Mouse (Mus musculus) kidney, postnatal 36 days (tissue): ENCODE measurements around the gene Fhod1.

Source experiments
- DNase-seq, 2 experiments: peaks; one replicate each; pipeline ENCODE4 v3.0.0; 2021 to 2022; ENCODE audit warnings: mixed read lengths in 2 of 2

The Fhod1 gene

DNA sequence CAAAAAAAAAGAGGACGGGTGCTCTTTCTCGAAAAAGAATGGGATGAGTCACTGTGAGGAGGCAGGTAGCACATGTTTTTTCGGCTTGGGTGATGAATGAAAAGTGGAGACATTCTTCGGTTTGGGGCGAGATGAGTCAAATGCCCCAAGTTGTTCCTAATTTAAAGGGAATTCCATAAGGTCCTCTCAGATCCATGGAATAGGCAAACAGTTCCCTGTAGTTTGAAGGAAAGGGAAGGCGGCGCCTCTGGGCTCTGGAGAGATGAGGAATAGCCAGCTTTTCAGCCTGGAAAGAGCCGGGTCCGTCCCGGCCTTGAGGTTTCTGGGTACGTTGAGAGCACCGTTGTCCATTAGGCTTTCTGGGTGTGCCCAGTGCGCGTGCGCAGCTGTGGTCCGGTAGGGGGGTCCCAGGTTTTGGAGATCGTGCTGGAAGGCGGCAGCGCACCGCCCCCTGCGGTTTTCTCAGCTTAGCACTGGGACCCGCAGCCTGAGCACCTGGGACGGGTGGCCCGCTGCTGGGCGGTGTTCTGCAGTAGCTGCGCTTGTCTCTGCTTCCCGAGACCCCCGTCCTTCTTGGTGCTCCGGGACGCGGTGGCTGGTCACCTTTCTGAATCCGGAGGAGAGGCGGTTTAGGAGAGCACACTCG is 820 bp upstream of the Fhod1 start, which contains the start of gene Slc9a5:
TSS of gene Slc9a5 (plus strand) at position 394 of the 646 bp plus-strand sequence.
- DNase-seq = peak in 1 of 2 experiments; percentile 64

DNA sequence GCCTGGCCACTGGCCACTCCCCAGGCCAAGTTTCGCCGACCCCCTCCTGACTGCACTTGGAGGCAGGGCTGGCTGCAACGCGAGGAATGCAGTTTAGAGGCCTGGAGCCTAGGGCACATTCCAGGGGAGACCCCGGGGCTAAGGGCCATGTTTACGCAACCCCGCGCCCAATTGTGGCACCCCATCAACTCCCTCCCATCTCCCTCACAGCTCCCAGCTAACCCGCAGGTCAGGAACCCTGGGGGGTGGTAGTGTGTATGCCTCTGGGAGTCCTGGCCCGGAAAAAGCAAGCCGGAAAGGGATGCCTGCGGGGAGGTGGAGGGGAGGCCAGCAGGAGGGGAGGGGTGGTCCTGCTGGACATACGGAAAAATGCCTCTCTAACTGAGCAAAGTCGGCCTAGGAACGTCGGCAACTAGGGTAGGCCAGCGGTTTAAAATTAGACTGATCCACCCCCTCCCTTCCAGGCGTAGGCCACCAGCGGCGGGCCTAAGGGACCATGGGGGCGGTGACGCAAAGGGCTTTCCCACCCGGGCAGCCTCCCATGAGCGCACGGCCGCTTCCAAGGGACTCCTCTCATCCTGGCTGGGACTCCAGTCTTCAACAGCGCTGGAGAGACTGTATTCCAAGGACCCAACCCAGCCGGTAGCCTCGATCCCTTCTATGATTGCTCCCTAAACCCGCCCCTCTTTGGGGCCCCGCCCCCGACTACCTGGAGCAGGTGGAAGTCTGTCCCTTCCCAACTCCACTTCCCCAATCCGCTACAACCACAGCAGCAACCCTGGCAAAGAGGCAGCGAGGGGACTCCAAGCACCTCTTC is 934 bp downstream of the Fhod1 start:
- DNase-seq = peak; percentile 82 to 86

DNA sequence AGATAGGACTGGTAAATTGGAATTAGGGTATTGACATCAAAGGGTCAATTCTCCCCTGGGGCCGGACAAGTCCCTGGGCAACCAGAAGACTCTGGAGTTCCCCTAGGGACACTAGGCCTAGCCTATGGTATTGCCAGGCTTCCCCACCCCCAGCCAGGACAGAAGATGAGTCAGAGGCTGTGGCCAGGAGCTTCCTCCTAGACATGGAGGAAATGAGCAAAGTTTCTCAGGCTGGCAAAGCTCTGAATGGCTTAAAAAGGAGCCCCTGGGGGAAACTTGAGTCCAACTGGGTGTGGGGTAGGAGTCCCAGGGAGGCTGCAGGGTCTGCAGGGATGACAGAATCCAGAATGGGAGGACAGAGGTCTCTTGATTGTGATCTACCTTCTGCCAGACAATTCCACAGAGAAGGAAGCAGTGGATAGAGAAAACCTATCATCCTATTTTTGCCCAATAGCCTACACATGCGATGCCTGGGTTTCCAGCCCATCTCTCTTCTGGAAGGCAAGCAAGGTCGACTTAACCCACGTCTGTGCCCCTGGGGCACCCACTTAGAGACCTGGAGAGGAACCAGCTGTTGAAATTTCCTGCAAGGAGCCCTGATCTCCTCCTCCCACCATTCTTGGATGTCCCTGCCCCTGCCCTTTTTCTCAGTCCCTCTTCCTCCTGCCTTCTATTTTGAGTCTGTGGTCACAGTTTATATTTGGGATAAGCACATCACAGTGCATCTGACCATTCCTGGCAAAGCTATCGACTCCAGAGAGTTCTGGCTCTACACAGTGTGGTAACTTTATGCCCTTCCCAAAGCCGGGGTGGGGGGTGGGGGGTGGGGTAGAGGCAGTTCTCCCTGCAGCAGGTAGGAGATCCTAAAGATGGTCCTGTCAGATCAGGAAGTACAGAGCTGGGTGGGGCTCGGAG is 2.4 kb downstream of the Fhod1 start:
- DNase-seq = peak; percentile 63 to 69

DNA sequence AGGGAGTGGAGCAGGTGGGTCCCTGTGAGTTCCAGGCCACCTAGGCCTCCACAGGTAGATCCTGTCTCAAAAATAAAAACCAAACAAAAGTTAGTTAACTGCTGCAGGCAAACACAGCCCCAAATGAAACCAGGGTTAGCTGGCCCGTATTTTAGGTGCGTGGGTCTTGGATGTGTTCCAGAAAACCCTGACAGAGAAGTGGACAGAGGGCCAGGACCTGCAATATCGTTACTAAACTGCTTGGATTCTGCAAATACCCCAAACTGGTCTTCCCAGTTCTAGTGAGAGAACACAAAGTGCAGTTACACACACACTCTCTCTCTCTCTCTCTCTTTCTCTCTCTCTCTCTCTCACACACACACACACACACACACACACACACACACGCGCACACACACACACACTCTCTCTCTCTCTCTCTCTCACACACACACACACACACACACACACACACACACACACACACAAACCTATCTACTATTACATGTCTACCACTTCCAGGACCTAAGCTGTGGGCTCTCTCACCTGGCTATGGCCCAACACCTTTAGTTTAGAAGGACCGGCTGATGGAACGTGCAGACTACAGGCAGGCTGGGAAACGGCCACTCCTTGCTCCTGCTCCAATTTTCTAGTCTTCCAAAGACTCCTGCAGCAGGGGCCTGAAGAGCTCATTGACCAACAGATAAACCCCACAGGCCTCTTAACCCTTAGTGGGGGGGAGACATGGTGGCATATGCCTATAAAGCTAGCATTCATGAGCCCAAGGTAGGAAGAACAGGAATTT is 3.8 kb downstream of the Fhod1 start:
- DNase-seq = no peak

DNA sequence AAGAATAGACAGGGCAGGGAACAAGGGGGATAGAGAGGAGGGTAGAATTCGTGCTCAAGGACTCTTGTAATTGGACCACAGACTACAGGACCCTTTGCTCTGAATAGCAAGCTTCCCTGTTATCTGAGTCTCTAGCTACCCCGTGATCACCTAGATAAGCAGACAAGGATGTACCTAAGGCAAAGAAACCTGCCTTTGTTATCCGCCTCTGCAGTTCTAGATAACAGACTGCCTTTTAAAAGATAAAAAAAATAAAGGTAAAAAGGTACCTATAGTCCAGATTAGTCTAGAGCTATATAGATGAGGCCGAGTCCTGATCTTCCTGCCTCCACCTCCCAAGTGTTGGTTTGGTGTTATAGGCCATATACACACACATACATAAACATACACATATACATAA is 5.0 kb downstream of the Fhod1 start:
- DNase-seq = no peak

DNA sequence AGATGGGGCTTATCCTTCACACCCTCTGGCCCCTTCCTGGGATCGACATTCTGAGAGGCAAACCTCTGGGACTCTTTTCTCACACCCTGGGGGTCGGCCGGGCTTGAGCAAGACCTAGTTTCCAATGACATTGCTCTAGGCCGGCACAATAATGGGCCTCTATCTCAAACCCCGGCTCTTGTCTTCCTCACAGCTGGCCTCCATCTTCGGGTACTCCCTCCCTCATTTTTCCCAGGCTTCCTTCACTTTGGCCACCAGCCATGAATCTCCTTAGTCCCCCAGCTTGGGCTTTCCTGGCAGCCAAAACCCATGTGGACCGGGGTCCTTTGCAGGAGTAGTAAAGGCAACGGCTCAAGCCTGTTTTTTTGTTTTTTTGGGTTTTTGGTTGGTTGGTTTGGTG is 6.4 kb downstream of the Fhod1 start:
- DNase-seq = no peak

DNA sequence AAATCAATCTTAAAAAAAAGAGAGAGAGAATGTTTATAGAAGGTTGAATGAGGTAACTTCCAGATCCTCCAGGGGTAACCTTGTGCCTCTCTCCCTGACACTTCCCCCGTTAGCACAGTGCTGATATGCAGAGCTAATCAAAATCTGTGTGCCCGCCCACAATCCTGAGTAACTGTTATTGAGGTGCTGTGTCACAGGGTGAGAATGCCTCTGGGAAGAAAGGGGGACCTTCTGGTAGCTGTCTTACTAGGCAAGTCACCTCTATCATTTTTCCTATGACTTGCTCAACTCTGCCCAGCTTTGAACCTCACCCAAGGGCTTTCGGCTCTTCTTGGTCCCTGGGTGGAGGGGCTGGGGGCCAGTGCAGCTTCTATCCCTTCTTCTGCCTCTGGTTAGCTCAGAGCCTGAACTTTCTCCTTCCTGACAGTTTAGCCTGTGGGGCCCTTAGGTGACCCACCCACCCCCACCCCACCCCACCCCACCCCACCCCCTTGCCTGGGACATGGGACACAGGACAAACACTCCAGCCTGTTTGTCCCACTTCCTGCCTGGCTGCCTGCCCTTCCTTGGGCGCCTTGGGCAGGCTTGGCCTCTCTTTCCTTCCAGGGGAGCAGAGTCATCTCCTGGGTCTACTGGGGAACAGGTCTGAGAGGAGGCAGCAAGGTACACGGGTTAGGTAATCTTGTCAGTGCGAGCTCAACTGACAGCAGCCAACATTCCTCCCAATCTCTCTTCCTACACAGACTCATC is 7.7 kb downstream of the Fhod1 start:
- DNase-seq = peak; percentile 64 to 73

DNA sequence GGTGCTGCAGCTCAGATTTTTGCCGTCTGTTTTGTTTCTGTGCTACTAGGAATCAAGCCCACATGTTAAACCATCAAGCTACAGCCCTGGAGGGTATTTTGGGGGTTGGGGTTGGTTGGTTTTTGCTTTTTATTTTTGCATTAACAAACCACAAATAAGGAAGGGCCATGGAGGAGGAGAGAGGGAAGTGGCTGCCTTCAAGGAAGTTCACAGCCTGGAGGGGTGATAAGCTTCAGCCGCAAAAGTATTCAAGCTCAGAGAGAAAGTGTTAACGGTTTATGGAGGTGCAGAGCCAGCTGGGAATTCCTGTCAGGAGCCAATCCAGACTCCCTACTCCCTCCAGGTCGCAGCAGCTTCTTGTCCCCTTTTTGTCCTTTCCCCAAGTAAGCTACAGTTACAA is 8.8 kb downstream of the Fhod1 start:
- no peak for DNase-seq

DNA sequence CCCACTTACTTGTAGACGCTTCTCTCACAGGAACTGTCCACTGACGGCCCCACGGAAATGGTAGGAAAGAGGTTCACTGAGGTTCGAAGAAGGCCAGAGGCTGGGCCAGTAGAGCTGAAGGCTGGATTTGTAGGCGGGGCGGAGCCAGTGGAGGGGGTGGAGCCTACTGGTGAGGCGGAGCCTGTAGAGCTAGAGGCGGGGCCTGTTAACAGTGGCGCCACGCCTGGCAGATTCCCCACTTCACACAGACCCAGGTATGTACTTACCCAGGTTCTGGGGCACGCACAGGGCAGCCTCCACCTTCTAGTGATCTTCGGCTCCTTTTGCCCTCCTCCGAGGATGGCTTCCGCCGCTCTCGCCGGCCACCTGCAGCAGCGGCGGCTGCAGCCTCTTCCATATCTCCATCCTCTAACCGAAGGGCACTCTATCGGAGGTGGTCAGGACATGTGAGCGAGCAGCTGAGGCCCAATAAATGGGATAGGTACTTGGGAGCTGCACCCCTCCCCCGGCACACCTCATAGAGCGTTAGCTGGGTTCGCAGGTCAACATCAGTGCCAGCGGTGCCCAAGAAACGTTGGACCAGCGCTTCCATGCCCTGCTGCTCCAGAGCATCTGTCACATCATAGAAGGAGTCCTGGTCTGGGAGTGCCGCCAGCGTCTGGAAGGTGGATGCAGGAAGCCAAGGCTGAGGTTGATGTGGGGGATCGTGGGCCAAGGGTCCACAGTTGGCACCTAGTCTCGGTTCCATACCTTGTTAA is 11.2 kb downstream of the Fhod1 start:
- peak in 1 of 2 experiments; percentile 46 for DNase-seq

DNA sequence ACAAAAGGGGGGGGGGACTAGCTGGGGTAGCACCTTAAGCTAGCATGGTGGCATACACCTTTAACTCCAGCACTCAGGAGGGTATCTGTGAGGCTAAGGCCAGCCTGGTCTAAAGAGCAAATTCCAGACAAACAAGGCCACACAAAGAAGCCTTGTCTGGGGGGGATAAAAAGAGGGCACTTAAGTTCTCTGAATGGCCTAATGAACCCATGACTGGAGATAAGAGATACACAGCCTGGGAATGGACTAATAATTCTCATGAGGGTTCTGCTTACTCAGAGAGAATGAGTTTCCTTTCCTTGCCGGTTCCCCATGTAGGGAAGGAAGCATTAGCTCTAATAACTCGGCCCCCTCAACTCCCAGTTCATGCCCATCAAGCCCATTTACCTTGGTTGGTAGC is 15.2 kb downstream of the Fhod1 start:
- DNase-seq = no peak

DNA sequence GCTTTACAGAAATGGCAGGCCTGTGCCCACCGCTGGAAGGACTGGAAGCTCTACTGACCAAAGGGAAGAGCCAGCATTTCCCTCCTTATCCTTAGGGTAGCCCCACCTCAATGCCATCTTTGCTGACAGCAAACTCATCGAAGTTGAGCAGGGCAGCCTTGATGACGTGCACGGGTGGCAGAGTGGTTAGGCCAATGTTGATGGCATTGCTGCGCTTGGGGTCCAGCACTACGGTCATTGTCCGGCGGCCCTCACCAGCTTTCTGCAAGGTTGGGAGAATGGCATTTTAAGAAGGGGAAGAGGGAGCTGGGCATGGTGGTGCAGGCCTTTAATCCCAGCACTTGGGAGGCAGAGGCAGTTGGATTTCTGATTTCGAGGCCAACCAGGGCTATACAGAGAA is 15.8 kb downstream of the Fhod1 start:
- no peak for DNase-seq

DNA sequence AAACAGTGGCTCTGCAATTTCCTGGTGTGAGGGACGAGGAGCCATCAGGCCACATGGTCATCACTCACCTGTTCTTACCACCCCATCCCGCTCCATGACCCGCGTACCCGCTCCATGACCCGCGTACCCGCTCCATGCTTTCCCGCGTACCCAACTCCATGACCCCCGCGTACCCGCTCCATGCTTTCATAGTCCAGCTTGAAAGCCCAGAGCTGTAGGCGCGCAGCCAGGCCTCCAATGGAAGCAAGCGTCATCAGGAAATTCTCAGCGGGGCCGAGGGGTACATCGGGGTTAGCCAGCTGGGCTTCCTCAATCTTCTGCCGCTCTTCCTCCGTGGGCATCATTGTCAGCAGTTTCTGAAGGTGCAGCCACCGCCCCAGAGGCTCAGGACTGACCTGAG is 16.3 kb downstream of the Fhod1 start:
- DNase-seq = no peak

DNA sequence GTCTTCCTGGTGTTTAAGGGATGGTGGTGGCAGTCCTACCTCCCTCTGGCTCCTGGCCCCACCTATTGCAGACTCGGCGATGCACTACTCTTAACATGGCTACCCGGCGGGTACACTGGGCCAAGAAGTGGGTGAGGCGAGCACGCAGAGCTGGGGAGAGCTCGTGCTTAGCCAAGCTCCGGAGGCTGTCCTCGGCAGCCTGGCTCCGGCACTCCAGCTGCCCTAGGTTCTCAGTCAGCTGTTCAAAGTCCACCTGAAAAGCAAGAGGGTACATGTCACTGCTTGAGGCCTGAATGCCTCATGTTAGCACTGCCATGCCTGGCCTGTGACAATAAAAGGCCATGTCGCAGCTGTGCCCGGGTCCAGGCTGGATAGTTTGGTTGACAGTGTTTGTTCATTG is 17.4 kb downstream of the Fhod1 start:
- peak; percentile 41 to 54 for DNase-seq

DNA sequence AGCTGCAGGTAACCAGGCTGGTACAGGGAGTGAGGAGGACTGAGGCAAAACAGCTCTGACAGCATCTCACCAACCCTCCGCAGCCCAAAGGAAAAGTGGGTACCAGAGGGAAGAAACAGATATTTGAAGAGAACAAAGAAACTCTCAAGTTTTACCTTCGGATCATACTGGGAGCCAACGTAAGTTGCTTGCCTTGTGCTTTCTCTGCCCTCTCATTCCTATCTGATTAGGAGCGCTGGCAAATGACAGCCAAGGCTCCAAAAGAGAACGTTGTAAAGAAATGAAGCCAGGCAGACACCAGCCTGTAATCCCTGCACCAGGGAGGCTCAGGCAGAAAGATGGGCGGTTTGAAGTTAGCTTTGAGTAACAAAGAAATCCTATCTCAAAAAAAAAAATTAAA is 20.8 kb downstream of the Fhod1 start:
- DNase-seq = no peak

DNA sequence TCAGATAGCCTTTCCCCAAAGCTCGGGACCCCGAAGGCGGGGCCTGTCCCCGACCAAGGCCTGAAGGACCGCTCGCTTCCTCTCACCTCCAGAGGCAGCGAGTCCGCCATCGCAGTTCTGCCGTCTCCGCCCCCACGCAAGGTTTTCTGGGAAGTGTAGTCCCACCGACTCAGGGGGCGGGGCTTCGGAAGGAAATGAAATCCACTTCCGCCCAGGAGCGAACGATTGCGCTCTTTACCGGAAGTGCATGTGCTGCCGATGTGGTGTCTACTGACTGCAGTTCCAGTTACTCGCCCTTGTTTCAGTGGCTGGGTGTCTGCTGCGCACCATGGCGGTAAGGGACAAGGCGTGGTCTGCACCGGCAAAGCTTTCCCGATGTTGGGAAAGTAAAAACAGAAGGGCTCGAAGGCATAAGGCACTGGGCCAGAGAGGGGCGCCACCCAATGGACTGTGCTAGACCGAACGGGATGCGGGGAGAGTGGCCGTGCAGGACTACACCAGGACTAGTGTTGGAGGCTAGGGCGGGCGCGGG is 21.5 kb downstream of the Fhod1 start, which contains the start of the genes Lrrc29 and Tmem208:
TSS of gene Lrrc29 (minus strand) at position 138 of the 532 bp plus-strand sequence.
TSS of gene Tmem208 (plus strand) at position 214 of the 532 bp plus-strand sequence.
- peak; percentile 97 to 99 for DNase-seq

DNA sequence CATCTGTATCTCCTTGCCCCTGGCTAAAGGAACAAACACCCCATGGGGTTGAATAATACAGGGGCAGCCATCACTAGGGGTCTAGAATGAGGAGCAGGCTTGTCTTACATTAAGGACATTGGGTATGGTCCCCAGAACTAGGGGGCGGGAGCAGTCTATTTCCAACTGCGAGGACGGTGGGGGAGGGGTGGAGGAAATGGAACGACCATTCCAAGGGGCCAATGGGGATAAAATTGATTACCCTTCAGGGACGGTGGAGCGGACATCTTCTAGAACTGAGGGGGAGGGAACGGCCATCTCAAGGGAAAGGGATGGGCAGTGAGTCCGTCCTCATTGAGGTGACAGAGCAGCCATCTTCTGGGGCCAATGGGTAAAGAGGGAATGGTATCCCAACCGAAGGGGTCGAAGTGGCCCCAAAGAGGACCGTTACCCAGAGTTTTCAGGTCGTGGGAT is 22.1 kb downstream of the Fhod1 start:
- no peak for DNase-seq

DNA sequence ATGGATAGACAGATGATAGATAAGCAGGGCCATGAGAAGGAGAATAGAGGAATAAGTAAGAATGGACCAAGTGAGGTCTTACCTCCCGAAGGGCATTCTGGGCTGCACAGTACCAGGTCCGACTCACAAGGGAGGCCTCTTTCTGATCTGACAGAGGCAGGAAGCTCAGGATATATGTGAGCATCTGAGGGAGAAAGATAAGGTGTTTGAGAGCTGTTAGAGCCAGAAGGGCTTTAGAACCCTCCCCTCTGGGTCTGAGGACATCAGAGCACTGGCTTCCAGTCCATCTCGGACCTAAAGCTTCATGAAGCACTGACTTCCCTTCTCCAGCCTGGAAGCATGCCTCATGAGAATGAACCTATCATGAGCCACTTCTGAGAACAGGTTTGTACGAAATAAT is 24.6 kb downstream of the Fhod1 start:
- DNase-seq = no peak

DNA sequence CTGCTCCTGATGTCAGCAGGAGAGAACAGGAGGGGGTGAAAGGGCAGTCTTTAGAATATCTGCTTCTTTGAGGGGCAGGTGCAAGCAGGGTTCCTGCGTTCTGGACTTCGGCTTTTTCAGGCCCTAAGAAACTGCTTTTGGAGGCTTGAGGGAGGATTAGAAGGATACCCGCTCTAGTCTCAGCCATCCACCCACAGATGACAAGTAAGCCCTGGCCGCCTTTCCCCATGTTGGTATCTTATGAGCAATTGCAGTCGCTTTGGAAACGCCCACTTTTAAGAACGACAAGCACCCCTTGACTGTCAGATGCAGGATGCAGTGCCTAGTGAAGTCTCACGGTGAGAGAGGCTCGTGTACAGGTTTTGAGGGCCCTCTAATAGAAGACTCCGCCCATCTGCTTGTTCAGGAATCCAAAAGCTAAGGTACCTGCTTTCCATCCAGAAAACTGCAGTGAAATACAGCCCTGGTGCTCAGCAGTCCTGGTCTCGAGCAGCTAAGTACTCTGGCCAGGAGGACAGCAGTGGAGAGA is 29.0 kb downstream of the Fhod1 start:
- DNase-seq = no peak

DNA sequence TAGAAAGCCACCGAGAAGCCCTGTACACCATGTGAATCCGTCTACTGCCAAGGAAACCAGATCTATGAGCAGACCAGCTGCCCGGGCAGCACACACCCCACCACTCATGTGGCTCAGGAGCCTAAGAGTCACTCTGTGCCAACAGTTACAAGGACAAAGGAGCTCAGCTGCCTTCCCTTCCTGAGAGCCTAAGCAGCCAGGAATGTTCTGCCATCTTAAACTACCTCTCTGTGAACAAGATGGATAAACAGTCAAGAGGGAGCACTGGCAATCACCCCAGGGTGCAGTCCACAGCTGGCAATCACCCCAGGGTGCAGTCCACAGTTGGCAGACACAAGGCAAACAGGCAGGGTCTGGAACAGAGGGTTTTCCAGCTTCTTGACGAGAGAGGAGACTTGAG is 29.8 kb downstream of the Fhod1 start:
- DNase-seq = no peak
